Mouse (Mus musculus): ENCODE measurements at regions not wholly inside any gene's neighbourhood (a gene's known extent, or its start where the extent isn't known, plus 50 kb on each side); places are given as distances from the start of the nearest gene placed in this dataset.

DNA sequence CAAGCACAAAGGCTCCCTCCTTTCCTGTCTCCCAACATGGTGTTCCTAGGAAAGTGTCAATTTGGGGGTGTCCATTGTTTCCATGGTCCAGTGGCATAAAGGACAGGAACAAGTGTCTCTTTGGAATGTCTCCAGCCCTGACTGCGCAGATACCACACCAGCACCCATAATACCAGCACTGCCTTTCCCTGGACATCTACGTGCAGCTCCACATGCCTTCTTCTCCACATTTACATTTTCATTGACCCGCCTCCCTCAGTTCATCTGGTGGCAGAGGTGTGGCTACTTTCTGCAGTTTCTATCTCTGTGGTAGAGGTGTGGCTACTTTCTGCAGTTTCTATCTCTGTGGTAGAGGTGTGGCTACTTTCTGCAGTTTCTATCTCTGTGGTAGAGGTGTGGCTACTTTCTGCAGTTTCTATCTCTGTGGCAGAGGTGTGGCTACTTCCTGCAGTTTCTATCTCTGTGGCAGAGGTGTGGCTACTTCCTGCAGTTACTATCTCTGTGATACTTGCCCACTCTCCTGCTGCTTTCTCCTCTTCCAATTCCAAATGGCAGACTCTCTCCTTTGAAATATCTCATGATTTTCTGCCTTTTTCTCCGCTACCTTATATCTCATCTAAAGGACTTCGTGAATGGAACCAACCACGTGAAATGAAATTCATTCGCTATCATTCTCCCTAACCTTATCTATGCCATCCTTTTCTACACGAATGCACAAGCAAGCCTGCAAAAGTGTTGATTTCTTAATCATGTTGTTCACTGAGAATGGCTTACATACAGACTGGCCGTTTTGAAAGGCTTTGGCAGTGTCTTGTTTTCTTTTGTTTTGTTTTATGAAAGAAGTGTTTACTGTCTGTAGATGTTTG, 204.0 kb downstream of the Parm1 start:
- Histone ChIP-seq H3K4me3 (ENCODE audit: control insufficient read depth, insufficient read depth, low read length) (no peak overlapping the region), H3K36me3 (ENCODE audit: control insufficient read depth, insufficient read depth, low read length) (no peaks in the 10 kb centered on the region), H3K27me3 (ENCODE audit: control insufficient read depth, insufficient read depth, low read length) (no peaks in the 10 kb centered on the region), H3K27ac (ENCODE audit: control insufficient read depth, insufficient read depth, low read length) (no peak overlapping the region), H3K4me1 (replicated peaks; ENCODE audit: control insufficient read depth, insufficient read depth, low read length) (no peaks in the 10 kb centered on the region)
- no peak for DNase-seq
- 93% methylated on average over 9 of the region's 9 CpGs for WGBS
- TF ChIP-seq CTCF (IDR thresholded peaks at IDR 0.05; ENCODE audit: borderline replicate concordance, control insufficient read depth, extremely low read depth, insufficient read depth, low read length, poor library complexity): no peak
- no peak for TF ChIP-seq POLR2A (IDR thresholded peaks at IDR 0.05; ENCODE audit: control insufficient read depth, extremely low read depth, insufficient read depth, low read length, poor library complexity)

DNA sequence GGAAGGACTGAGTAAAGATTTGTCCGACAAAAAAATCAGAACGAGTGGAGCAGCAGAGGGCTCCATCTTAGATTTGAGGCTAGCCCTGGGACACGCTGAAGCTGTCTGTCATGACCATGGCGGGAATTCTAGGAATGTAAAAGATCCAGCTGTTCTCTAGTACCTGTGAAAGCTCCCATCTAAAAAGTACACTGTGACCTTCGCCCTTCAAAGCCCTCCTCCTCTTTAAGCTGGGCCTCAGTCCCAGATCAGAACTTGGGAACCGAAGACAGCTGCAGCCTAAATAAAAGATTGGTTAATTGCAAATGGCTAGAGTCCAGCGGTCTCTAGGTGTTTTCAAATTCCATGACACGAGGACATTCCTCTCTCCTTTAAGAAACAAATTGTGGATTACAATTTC, 195.6 kb downstream of the Parm1 start:
- DNase-seq: no peak
- Histone ChIP-seq H3K27me3 (ENCODE audit: control insufficient read depth, insufficient read depth, low read length) (no peaks in the 10 kb centered on the region), H3K27ac (ENCODE audit: control insufficient read depth, insufficient read depth, low read length) (no peak overlapping the region), H3K36me3 (ENCODE audit: control insufficient read depth, insufficient read depth, low read length) (no peaks in the 10 kb centered on the region), H3K4me3 (ENCODE audit: control insufficient read depth, insufficient read depth, low read length) (no peak overlapping the region), H3K4me1 (replicated peaks; ENCODE audit: control insufficient read depth, insufficient read depth, low read length) (no peaks in the 10 kb centered on the region)
- TF ChIP-seq CTCF (IDR thresholded peaks at IDR 0.05; ENCODE audit: borderline replicate concordance, control insufficient read depth, extremely low read depth, insufficient read depth, low read length, poor library complexity) (no peak), POLR2A (IDR thresholded peaks at IDR 0.05; ENCODE audit: control insufficient read depth, extremely low read depth, insufficient read depth, low read length, poor library complexity) (no peak)
- WGBS: 91% methylated on average over 8 of the region's 8 CpGs

GRCm38 (mm10) chr5:91709494-91710286, 192.3 kb downstream of the Parm1 start:
- TF ChIP-seq POLR2A (IDR thresholded peaks at IDR 0.05; ENCODE audit: control insufficient read depth, extremely low read depth, insufficient read depth, low read length, poor library complexity): no peak
- Histone ChIP-seq H3K27me3 (ENCODE audit: control insufficient read depth, insufficient read depth, low read length) (no peaks in the 10 kb centered on the region), H3K4me1 (replicated peaks; ENCODE audit: control insufficient read depth, insufficient read depth, low read length) (no peaks in the 10 kb centered on the region), H3K4me3 (ENCODE audit: control insufficient read depth, insufficient read depth, low read length) (no peak overlapping the region), H3K27ac (ENCODE audit: control insufficient read depth, insufficient read depth, low read length) (no peak overlapping the region), H3K36me3 (ENCODE audit: control insufficient read depth, insufficient read depth, low read length) (no peaks in the 10 kb centered on the region)
- no peak for DNase-seq
- 93% methylated on average over 1 of the region's 1 CpGs for whole genome bisulfite sequencing

DNA sequence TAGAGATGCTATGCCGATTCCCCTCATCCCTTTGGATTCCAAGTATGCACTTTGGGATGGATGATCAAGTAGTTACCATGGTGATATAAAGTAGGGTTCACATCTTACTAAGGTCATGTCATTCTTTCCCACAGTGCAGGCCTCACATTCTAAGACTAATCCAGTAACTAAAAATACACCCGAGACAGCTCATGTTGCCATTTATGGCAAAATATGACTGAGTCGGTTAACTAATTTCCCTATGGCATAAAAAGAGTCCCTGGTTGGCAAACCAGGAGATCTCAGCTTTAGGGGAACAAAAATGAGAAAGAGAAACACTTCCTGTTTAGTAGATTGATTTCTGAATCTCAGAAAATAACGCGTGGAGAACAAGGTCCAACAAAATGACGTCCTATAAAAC, 190.7 kb downstream of the Parm1 start:
- Histone ChIP-seq H3K4me3 (ENCODE audit: control insufficient read depth, insufficient read depth, low read length) (no peak overlapping the region), H3K36me3 (ENCODE audit: control insufficient read depth, insufficient read depth, low read length) (no peaks in the 10 kb centered on the region), H3K27ac (ENCODE audit: control insufficient read depth, insufficient read depth, low read length) (no peak overlapping the region), H3K27me3 (ENCODE audit: control insufficient read depth, insufficient read depth, low read length) (no peaks in the 10 kb centered on the region), H3K4me1 (replicated peaks; ENCODE audit: control insufficient read depth, insufficient read depth, low read length) (no peaks in the 10 kb centered on the region)
- no peak for TF ChIP-seq POLR2A (IDR thresholded peaks at IDR 0.05; ENCODE audit: control insufficient read depth, extremely low read depth, insufficient read depth, low read length, poor library complexity)
- no peak for TF ChIP-seq CTCF (IDR thresholded peaks at IDR 0.05; ENCODE audit: borderline replicate concordance, control insufficient read depth, extremely low read depth, insufficient read depth, low read length, poor library complexity)
- DNase-seq: no peak
- WGBS: 84% methylated on average over 6 of the region's 6 CpGs

GRCm38 (mm10) chr5:91697075-91697474, 179.7 kb downstream of the Parm1 start:
- Histone ChIP-seq H3K4me3 (ENCODE audit: control insufficient read depth, insufficient read depth, low read length) (no peak overlapping the region), H3K36me3 (ENCODE audit: control insufficient read depth, insufficient read depth, low read length) (no peaks in the 10 kb centered on the region), H3K4me1 (replicated peaks; ENCODE audit: control insufficient read depth, insufficient read depth, low read length) (no peaks in the 10 kb centered on the region), H3K27ac (ENCODE audit: control insufficient read depth, insufficient read depth, low read length) (no peak overlapping the region), H3K27me3 (ENCODE audit: control insufficient read depth, insufficient read depth, low read length) (no peaks in the 10 kb centered on the region)
- no peak for DNase-seq
- 92% methylated on average over 6 of the region's 6 CpGs for WGBS
- TF ChIP-seq CTCF (IDR thresholded peaks at IDR 0.05; ENCODE audit: borderline replicate concordance, control insufficient read depth, extremely low read depth, insufficient read depth, low read length, poor library complexity) (no peak), POLR2A (IDR thresholded peaks at IDR 0.05; ENCODE audit: control insufficient read depth, extremely low read depth, insufficient read depth, low read length, poor library complexity) (no peak)

GRCm38 (mm10) chr5:91696532-91696931, 179.1 kb downstream of the Parm1 start:
- no peak for DNase-seq
- Histone ChIP-seq H3K4me3 (ENCODE audit: control insufficient read depth, insufficient read depth, low read length) (no peak overlapping the region), H3K36me3 (ENCODE audit: control insufficient read depth, insufficient read depth, low read length) (no peaks in the 10 kb centered on the region), H3K4me1 (replicated peaks; ENCODE audit: control insufficient read depth, insufficient read depth, low read length) (no peaks in the 10 kb centered on the region), H3K27ac (ENCODE audit: control insufficient read depth, insufficient read depth, low read length) (no peak overlapping the region), H3K27me3 (ENCODE audit: control insufficient read depth, insufficient read depth, low read length) (no peaks in the 10 kb centered on the region)
- WGBS: 93% methylated on average over 6 of the region's 6 CpGs
- no peak for TF ChIP-seq CTCF (IDR thresholded peaks at IDR 0.05; ENCODE audit: borderline replicate concordance, control insufficient read depth, extremely low read depth, insufficient read depth, low read length, poor library complexity)
- no peak for TF ChIP-seq POLR2A (IDR thresholded peaks at IDR 0.05; ENCODE audit: control insufficient read depth, extremely low read depth, insufficient read depth, low read length, poor library complexity)

All from thymus, adult 2 months (tissue).